Mouse (Mus musculus) E14TG2a.4 (cell line): ENCODE measurements around the gene Myod1.

ENCODE experiments used
- CTCF ChIP-seq: conservative IDR thresholded peaks from 2 replicates; pipeline ENCODE4 v1.5.1; 2014; ENCODE audit warnings: low read length
- NANOG ChIP-seq: IDR thresholded peaks from 2 replicates; pipeline ENCODE4 v1.6.1; 2014; ENCODE audit warnings: borderline replicate concordance, low read length, mixed read lengths
- POU5F1 ChIP-seq: IDR thresholded peaks from 2 replicates; pipeline ENCODE4 v1.6.1; 2014; ENCODE audit warnings: low read length, borderline replicate concordance

DNA sequence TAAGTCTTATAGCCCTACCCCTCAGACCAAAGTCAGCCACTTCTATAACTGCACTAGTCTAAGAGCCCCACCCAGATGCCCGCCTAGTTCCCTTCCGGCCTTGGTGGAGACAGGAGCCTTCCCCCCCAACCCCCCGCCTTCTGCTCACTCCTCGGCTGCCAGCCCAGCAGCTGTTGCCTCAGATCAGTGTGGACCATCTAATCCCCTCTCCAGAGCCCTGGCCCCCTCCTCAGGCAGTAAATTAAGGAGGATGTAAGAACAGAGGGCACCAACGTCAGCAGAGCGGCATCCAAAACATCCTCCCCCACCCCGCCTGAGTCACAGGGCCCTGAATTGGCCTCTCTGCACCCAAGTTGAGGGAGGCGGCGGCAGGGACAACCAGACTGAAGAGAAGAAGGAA lies 34.8 kb upstream of the Myod1 start:
- TF ChIP-seq CTCF (no peak), POU5F1 (no peak), NANOG (no peak)
